Mouse (Mus musculus) frontal cortex, postnatal 10 days (tissue): ENCODE measurements around the gene Pced1b.
A peak's percentile ranks its signal among the peaks of the same experiment; 100 is the strongest.
"Not testable (repeated sequence)": the region's sequence is repeated elsewhere in the genome, so short reads cannot be mapped to it uniquely, and the experiment has no call there.

Experiments used
- DNase-seq, 2 experiments: peaks; one replicate each; pipeline ENCODE4 v3.0.0; 2022; ENCODE audit warnings: low spot score in 2 of 2, mixed read lengths in 1 of 2

The Pced1b gene

GRCm38 (mm10) chr15:97246911-97247790 is at the start of gene Pced1b, which contains the start of gene Amigo2:
TSS of gene Pced1b (plus strand) at chr15:97247107.
TSS of gene Amigo2 (minus strand) at chr15:97247287.
- peak; percentile 15 to 59 for DNase-seq

- DNase-seq = no peak
Observed at GRCm38 (mm10) chr15:97204889-97205288, 42.0 kb upstream of the Pced1b start.

DNA sequence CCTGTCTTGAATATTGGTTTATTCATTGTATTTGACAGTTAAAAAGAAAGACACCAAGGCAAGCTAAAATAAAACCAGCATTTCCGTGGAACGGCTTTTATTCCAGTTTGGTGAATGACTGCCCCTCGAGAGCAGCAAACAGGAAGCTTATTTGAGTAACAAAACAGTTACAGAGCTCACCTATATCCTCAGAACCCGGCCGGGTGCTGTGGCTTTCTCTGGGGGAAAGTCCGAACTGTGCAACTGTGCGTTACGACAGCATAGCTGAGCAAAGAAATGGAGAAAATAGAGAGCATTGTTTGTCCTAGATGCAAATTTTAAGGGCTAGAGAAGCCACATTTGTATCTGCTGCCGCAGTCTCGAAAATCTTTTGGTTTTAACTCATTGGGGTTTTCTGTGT is 41.1 kb upstream of the Pced1b start:
- DNase-seq = no peak

DNA sequence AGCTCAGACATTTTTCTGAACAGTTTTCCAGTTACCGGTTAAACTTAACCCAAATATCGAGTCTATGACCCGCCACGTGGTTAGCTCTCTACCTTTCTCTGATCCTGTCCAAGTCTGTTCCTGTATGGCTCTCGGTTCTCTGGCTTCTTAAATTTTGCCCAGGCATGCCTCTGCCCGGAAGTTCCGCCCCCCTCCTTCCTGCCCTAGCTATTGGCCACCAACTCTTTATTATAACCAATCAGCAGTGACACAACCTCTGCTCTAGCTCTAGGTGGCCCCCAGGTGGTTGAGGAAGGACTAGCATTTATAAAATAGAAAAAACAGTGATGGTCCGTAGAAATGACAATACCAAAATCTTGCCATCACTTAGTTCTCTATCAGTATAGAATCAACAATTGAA is 40.4 kb upstream of the Pced1b start:
- DNase-seq = no peak

DNA sequence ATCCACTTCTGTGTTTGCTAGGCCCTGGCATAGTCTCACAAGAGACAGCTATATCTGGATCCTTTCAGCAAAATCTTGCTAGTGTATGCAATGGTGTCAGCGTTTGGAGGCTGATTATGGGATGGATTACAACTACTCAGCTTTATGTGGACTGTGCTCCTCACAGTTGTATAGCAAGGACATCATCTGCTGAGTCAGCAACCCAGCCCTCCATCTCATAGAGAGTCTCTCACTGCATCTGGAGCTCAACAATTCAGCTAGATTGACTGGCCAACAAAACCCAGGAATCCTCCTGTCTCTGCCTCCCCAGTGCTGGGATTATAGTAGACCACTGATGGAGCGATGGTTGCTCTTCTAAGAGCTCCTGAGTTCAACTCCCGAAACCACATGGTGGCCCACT is 37.2 kb upstream of the Pced1b start:
- not testable (repeated sequence) for DNase-seq

DNA sequence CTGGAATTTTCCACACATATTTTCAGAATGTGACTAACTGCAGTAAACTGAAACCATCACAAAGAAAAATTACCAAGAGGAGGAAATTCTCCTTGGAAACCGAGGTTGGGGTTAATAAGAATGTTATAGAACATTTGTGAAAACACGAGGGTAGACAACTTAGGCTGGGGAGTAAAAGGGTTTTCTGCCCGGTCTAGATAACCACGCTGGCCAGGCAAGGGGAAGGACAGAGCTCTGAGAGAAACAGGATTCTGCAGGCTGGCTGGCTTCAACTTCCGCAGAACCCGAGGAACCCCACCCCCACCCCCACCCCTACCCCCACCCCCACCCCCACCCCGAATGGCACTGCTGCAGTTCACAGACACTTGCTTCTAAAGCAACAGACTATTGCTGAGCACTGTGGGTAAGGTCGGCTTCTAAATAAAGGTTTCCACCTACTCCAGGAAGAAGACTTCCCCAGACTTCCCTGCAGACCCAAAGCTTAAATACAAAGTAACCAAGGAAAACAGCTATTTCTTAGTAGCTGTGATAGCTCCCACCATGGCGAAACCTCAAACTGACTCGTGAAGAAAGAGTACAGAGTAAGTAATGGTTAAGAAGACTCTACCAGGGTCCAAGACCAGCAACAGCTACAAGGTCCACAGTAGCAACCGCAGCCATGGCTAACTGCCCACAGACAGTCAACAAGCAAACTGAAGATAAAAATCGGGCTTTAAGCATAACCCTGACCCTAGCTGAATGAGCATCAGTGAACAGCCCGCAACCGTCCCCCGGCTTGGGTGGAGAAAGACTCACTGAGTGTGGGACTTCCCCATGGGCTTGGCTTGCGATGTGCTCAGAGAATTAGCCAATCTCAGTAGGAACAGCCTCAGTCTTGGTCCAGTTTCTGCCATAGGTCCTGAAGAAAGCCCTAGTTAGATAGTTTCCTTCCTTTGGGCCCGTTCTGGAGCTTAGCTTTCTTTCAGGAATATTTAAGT is 34.1 kb upstream of the Pced1b start:
- DNase-seq = no peak

- no peak for DNase-seq
Observed at GRCm38 (mm10) chr15:97216843-97217242, 30.1 kb upstream of the Pced1b start.

GRCm38 (mm10) chr15:97223431-97223830 is 23.5 kb upstream of the Pced1b start:
- DNase-seq = no peak

DNA sequence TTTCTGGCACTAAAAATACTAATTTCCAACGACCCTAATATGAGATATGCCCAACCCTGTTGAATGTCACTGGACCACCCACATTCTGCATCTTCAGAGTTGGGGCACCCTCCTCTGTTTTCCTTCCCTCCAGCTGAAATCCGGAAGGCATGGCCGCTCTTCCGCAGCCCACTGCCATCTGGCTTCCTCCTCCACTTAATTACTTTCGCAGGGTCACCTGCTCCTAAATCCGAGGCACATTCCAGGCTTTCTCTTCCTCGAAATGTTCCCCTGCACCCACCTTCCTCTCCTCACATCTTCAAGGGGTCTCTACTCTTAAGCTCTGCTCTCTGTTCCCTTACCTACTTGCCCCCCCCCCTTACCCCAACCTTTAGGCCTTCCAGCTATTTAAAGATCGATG is 22.9 kb upstream of the Pced1b start:
- DNase-seq = no peak

- DNase-seq = no peak
Observed at GRCm38 (mm10) chr15:97229494-97230077, 17.3 kb upstream of the Pced1b start.

DNA sequence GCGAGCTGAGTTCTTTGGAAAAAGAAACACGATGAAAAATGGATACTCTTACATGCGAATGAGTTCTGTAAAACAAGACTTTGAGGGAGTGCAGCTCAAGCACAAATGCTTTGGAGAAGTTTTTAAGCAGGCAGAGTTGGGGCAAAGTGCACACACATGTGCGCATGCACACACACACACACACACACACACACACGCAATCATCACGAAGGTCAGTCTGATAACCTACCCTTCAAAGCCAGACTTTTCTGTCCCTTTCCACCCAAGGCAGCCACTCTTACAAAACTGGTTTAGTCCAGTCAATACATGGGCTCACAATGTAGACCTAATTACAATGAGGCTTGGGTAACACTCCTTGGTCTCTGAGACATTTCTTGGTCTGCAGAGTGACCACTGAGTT is 12.8 kb upstream of the Pced1b start:
- DNase-seq = no peak

- DNase-seq = peak in 1 of 2 experiments; percentile 39
Observed at GRCm38 (mm10) chr15:97235183-97235582, 11.7 kb upstream of the Pced1b start.

- DNase-seq = no peak
Observed at GRCm38 (mm10) chr15:97236943-97237342, 10.0 kb upstream of the Pced1b start.

- no peak for DNase-seq
Observed at GRCm38 (mm10) chr15:97245392-97245791, 1.5 kb upstream of the Pced1b start.

- no peak for DNase-seq
Observed at GRCm38 (mm10) chr15:97246256-97246655, 651 bp upstream of the Pced1b start.

DNA sequence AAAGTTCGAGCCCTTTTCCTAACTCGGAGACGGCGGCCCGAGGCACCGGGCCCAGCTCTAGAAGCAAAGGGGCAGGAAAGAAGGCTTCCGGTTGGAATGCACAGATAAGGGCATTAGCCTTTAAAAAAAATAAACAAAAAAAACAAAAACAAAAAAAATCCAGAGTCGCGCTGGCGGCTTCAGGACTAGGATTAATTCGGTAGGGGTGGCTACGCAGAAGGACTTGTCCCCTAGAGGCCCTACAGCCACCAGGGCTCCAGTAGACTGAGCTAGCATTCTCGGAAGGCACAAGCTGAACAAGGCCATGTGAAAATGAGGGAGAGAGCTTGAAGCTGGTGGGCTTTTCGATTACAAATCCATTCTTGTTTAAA is 869 bp downstream of the Pced1b start:
- no peak for DNase-seq

GRCm38 (mm10) chr15:97248296-97248695 is 1.4 kb downstream of the Pced1b start:
- no peak for DNase-seq

DNA sequence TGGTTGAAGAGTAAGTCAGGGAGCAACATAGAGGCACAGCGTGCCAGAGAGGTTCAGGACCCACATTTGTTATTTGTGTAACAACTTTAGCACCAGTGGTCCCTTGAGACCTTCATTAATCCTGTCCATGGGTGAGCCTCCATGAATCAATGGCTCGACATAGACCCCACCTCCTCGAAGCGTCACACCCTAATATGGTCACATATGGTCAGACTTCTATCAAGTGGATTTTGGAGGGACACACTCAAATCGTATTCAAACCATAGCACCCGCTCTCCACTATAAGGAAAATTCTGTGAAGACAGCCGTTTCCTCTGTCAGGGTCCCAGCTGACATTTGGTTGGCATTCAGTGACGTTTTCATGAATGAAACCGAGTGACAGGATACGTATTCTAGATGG is 2.4 kb downstream of the Pced1b start:
- DNase-seq = no peak

DNA sequence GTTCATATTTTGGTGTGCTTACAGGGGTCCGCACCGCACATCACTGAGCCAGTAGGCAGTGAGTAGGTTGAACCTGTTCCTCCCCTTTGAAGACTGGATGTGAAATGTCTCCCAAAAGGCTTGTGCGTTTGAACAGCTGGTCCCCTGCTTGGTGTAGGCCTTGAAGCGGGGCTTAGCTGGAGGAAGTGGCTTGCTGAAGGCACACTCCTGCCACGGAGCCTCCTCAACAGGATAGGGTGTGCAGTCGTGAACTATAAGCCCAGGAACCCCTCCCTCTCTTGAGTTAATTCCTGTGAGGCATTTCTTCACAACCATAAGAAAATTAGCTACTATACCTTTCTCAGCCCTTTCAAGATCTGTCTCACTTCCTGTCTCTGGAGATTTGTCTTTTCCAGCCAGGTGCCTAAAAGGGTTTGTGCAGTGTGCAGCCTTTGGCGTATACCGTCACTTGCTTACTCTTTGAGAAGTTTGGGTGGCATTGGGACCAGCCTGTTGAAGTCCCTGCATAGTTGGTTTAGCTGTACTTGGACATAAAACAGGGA is 5.7 kb downstream of the Pced1b start:
- DNase-seq = no peak

DNA sequence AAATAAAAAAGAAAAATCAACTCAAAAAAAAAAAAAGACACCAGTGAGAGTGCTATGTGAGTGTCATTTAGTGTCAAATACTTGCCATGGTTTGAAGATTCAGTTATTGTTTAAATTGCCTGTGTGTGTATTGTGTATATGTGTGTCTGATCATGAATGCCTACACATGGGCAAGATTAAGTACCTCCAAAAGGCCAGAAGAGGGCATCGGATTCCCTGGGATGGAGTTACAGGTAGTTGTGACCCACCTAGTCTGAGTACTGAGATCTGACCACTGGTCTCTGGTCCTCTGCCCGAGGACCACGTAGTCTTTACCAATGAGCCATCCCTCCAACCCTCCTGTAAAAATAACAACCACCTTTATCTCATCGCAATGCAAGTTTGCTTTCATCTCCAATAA is 7.5 kb downstream of the Pced1b start:
- DNase-seq = no peak

DNA sequence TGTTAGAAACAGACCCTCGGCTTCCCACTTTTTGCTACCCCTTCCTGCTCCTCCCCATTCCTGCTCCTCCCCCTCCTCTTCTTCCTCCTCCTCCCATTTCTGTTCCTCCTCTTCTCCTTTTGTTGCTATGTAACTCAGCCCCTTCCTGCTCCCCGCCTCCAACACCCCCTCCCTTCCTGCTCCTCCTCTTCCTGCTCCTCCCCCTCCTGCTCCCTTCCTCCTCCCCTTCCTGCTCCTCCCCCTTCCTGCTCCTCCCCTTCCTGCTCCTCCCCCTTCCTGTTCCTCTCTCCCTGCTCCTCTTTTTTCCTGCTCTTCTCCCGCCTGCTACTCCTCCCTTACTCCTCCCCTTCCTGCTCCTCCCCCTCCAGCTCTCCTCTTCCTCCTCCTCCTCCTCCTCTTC is 8.9 kb downstream of the Pced1b start:
- DNase-seq = no peak

DNA sequence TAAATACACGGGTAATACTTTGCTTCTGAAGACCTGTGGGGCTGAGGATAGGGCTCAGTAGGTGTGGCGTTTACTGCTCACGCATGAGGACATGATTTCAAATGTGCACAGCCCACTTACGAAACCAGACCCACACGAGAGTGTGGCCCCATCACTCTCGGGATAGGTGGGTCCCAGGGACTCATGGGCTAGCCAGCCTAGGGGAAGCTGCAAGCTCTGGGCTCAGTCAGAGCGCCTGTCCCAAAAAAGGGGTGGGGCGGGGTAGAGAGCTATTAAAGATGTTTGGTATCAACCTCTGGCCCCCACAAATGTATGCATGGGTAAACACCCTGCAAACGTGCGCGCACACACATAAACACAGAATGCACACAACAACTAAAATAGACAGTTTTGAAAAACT is 9.5 kb downstream of the Pced1b start:
- no peak for DNase-seq
